Mouse (Mus musculus): ENCODE data around the gene Cpsf3.

The Cpsf3 gene

GRCm38 (mm10) chr12:21284761-21285441 is at the start of gene Cpsf3:
Gene Cpsf3, plus strand, starts transcription at chr12:21285391.
- peak in 1 of 2 experiments; percentile 5 for DNase-seq (ENCODE audit: low spot score in 2 of 2)

DNA sequence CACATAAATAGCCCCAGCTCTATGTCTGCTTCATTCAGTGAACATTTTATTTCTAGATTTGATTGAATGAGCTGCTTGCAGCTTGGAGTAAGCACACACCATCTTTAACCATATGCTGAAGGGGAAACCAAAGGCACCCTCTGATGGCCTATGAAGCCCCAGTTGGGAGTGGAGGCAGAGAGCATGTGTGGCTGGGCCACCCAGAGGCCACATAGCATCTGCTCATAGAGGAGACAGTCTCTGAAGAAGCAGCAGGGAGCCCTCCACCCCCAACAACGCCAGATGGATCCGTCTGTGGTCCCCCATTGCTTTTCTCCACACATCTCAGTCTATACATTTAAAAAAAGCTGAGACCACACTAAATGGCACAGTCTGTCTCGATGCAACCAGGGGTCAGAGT is 43.2 kb upstream of the Cpsf3 start:
- DNase-seq (ENCODE audit: low spot score in 2 of 2): no peak

DNA sequence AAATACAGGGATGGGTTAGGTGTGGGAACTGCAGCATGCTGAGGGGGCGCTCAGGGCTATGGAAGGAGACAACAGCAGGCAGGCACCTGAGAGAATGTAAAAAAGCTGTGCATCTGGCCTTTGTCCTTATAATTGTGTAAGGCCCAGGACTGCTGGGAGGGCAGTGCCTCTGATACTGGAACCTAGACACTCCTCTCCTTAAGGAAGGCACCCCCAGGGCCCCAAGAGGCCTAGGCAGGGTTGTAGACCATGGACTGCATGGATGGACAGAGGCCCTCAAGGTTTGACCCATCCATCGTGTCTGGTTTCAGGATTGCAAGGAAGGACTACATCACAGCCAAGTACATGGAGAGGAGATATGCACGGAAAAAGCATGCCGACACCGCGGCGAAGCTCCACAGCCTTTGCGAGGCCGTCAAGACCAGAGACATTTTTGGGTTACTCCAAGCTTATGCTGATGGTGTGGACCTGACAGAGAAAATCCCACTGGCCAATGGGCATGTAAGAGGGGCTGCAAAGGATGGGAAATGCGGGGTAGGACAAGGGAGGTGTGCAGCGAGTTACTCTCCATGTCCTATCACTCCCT is 40.7 kb upstream of the Cpsf3 start:
- DNase-seq (ENCODE audit: low spot score in 2 of 2): no peak

- no peak for DNase-seq (ENCODE audit: low spot score in 2 of 2)
Observed at GRCm38 (mm10) chr12:21247711-21248392, 37.3 kb upstream of the Cpsf3 start.

GRCm38 (mm10) chr12:21260494-21261256 is 24.5 kb upstream of the Cpsf3 start:
- DNase-seq (ENCODE audit: low spot score in 2 of 2): peak in 1 of 2 experiments; percentile 8

GRCm38 (mm10) chr12:21261521-21261920 is 23.7 kb upstream of the Cpsf3 start:
- DNase-seq (ENCODE audit: low spot score in 2 of 2): no peak

- no peak for DNase-seq (ENCODE audit: low spot score in 2 of 2)
Observed at GRCm38 (mm10) chr12:21263256-21263655, 21.9 kb upstream of the Cpsf3 start.

- DNase-seq (ENCODE audit: low spot score in 2 of 2): no peak
Observed at GRCm38 (mm10) chr12:21264241-21264640, 20.9 kb upstream of the Cpsf3 start.

DNA sequence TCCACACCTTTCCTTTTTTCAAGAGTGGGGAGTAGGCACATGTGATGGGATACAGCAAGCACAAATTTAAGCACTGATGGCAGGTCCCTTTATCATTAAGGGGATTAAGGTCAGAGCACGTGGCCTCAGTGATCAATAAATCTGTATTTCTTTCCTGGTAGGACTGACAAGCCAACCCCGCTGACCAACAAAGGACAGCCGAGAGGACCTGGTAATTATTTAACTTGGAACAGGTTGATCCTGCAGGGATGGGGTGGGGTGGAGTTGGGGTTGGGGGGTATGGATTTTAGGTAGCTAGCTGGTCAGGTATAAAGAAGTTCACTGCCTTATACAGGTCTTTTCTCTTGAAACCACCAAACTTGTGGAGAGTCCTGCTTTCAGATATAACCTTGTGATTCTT is 20.2 kb upstream of the Cpsf3 start:
- DNase-seq (ENCODE audit: low spot score in 2 of 2): no peak

GRCm38 (mm10) chr12:21265501-21265900 is 19.7 kb upstream of the Cpsf3 start:
- no peak for DNase-seq (ENCODE audit: low spot score in 2 of 2)

- peak in 1 of 2 experiments; percentile 14 for DNase-seq (ENCODE audit: low spot score in 2 of 2)
Observed at GRCm38 (mm10) chr12:21265946-21266783, 19.0 kb upstream of the Cpsf3 start.

DNA sequence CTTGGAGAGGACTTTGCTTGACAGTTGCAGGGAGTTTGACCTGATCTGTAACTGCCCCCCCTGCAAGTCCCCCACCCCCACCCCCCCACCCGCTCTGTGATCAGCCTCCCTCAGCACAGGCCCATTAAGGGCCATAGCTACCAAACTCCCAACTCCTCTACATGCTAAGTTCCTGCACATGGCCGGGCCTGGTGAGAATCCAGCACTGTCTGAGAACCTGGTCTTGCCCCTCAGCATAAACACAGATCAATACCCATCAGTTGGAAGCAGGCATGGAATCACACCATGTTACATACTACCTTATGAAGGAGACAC is 18.4 kb upstream of the Cpsf3 start:
- DNase-seq (ENCODE audit: low spot score in 2 of 2): no peak

DNA sequence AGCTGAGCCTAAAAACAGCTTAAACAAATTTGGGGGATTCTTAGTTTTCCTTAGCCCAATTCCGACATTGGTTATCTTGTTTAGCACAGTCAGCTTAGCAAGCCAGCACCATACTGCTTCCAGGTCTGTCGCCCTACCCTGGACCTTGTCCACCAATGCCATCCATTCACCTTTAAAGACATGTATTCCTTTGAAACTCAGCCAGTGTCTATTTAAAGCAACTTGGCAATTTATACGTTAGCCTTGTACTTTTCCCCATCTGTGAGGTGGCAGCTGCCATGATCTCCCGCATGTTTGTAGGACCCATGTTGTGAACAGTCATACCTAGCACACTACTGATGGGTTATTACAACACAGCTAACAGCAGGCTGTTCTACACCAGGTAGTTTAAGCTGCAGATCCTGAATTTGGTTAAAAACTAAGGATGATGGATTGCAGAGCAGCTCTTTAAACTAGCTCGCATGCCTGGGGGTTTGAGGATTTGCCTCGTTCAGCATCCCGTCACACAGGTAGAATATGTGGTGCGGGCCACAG is 17.0 kb upstream of the Cpsf3 start:
- no peak for DNase-seq (ENCODE audit: low spot score in 2 of 2)

DNA sequence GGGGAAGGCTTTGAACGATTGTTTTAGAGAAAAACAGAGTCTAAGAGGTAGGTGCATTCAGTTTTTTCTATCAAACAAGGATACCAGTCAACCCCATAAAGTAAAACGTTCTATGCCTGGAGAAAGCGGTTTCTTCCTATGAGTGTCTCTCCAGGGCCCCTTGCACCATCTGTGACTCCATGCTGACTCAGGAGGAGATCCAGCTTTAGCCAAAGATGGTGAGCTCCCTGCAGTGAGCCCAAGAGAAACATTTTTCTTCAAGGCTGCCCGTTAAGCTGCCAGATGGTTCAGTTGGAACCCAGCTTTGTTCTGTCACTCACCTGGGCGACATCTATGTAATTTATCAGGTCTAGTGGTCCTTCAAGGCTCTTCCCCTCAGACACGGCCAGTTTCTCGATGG is 10.7 kb upstream of the Cpsf3 start:
- no peak for DNase-seq (ENCODE audit: low spot score in 2 of 2)

DNA sequence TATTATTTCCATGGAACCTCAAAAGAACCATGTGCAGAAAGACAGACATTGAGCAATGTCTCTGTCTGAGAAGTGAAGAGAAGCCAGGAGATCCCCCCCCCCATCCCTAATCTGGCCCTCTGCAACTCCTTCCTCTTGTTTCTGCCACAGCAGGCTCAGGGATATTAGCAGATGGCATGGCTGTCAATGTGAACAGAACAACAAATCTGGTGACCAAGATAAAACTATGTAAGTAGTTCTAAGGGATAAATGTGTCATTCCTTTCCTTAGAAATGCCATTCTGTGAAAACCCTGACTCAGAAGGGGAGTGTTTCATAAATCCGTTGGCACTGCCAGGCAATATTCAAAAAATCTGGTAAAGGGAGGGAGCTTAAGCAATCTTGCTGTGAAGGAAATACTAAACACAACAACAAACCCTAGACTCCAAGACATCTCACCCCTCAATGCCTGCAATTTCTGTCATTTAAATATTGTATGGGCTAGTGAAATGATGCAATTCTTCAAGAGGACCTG is 7.8 kb upstream of the Cpsf3 start:
- DNase-seq (ENCODE audit: low spot score in 2 of 2): no peak

- DNase-seq (ENCODE audit: low spot score in 2 of 2): peak in 1 of 2 experiments; percentile 1
Observed at GRCm38 (mm10) chr12:21285508-21286242, 484 bp downstream of the Cpsf3 start.

- peak; percentile 95 to 96 for DNase-seq (ENCODE audit: low spot score in 2 of 2)
Observed at GRCm38 (mm10) chr12:21286243-21286622, 1.0 kb downstream of the Cpsf3 start, which contains the start of gene Itgb1bp1. Gene Itgb1bp1, minus strand, starts transcription at chr12:21286284.

- DNase-seq (ENCODE audit: low spot score in 2 of 2): peak; percentile 39 to 41
Observed at GRCm38 (mm10) chr12:21286712-21287650, 1.8 kb downstream of the Cpsf3 start.
